In genomic region chr17:64469754-64470400, GRCm38 (mm10) we compare ENCODE assay signal across 12 mouse cellular contexts.
DNase-seq lines count a peak whose midpoint lies in the region; ATAC-seq lines count a peak whose summit lies in the region.
"Had no signal": no experiment of that assay in that cellular context is flagged by ENCODE, and none has a peak within 500 bp of the region (broad histone marks: within the 10 kb centered on the region; RNA-seq: fewer than 3 reads in every experiment).

No protein-coding gene starts in this region.

- H3K9me3 ChIP-seq in heart, embryonic 14.5 days (ENCODE audit: control insufficient read depth, low read length), result no peaks in the 10 kb centered on the region
- no peaks in the 10 kb centered on the region for H3K9me3 ChIP-seq in limb, embryonic 12.5 days
- H3K9me3 ChIP-seq: lung, embryonic 15.5 days had no signal

- no peak overlapping the region for H3K9ac ChIP-seq in heart, embryonic 14.5 days (ENCODE audit: low read length)
- no peak overlapping the region for H3K9ac ChIP-seq in limb, embryonic 12.5 days (replicated peaks)
- H3K9ac ChIP-seq: lung, embryonic 15.5 days had no signal

- no peak for DNase-seq in heart, postnatal 36 days
- DNase-seq in MN1 (ENCODE audit: low spot score), result peak; percentile 90
- DNase-seq in embryo, embryonic 11.5 days (ENCODE audit: low read depth, low spot score), result peak; percentile 16
- no peak for DNase-seq in urinary bladder, postnatal 14 days (ENCODE audit: low spot score)
- DNase-seq in gastrocnemius, postnatal 36 days, result no peak
- DNase-seq in cerebellum, postnatal 4 days (ENCODE audit: low spot score in 2 of 2), result no peak
- DNase-seq: thymus, postnatal 14 days had no signal

- H3K27me3 ChIP-seq in heart, embryonic 14.5 days (ENCODE audit: control insufficient read depth, insufficient read depth, low read length), result no peaks in the 10 kb centered on the region
- no peaks in the 10 kb centered on the region for H3K27me3 ChIP-seq in limb, embryonic 12.5 days
- H3K27me3 ChIP-seq: CH12.LX had no signal

- H3K4me3 ChIP-seq in heart, embryonic 14.5 days (ENCODE audit: control insufficient read depth in 1 of 2, insufficient read depth in 1 of 2, low read depth in 1 of 2, low read length in 2 of 2), result no peak overlapping the region
- H3K4me3 ChIP-seq in limb, embryonic 12.5 days (replicated peaks), result 0 out of 2 replicates have a peak overlapping the region, but pooled peaks have one; percentile 7
- H3K4me3 ChIP-seq: left cerebral cortex, adult 2 months; lung, embryonic 15.5 days had no signal

- no peak for ATAC-seq in heart, embryonic 14.5 days (ENCODE audit: insufficient number of reproducible peaks, insufficient read depth, low FRiP score, low read depth)
- peak; percentile 30; the same call in 1 of the 2 replicates for ATAC-seq in limb, embryonic 12.5 days (ENCODE audit: insufficient number of reproducible peaks, insufficient read depth, low FRiP score, low TSS enrichment, low read depth)

- H3K36me3 ChIP-seq in heart, embryonic 14.5 days (ENCODE audit: control insufficient read depth, insufficient read depth, low read length), result no peaks in the 10 kb centered on the region
- H3K36me3 ChIP-seq in limb, embryonic 12.5 days, result no peaks in the 10 kb centered on the region
- H3K36me3 ChIP-seq: lung, embryonic 15.5 days had no signal

- H3K27ac ChIP-seq in heart, embryonic 14.5 days (replicated peaks in 1 of 2; ENCODE audit: control insufficient read depth in 1 of 2, insufficient read depth in 1 of 2, low read depth in 2 of 2, low read length in 2 of 2), result no peak overlapping the region
- H3K27ac ChIP-seq in limb, embryonic 12.5 days, result peak overlapping the region; percentile 45
- H3K27ac ChIP-seq: left cerebral cortex, adult 2 months; lung, embryonic 15.5 days had no signal

- WGBS in heart, embryonic 14.5 days, result 21% methylated on average over 12 of the region's 12 CpGs
- WGBS in limb, embryonic 12.5 days, result 14% methylated on average over 12 of the region's 12 CpGs

- H3K4me1 ChIP-seq in heart, embryonic 14.5 days (ENCODE audit: control insufficient read depth in 2 of 2, insufficient read depth in 2 of 2, low read length in 2 of 2), result peaks cover 2 to 3% of the 10 kb centered on the region in 2 experiments; a peak in 1 of 4 replicates
- peaks cover 17% of the 10 kb centered on the region for H3K4me1 ChIP-seq in limb, embryonic 12.5 days (replicated peaks)
- H3K4me1 ChIP-seq: lung, embryonic 15.5 days had no signal

- intact Hi-C loops in heart, postnatal 36 days (cut with DNase I), result no loop called here
- intact Hi-C loops in gastrocnemius, postnatal 36 days (cut with DNase I), result no loop called here

- peak overlapping the region; percentile 46 for H3K4me2 ChIP-seq in heart, embryonic 14.5 days (ENCODE audit: low read length)
- H3K4me2 ChIP-seq in limb, embryonic 12.5 days, result peak overlapping the region; percentile 51
- H3K4me2 ChIP-seq: lung, embryonic 15.5 days had no signal

Comparison
In these comparisons a context has a peak if more than half of its experiments do, and no peak if none do; other contexts are left out.
1. DNase-seq: peak in MN1 (single experiment) and embryo, embryonic 11.5 days (single experiment); none in heart, postnatal 36 days (0 of 2), urinary bladder, postnatal 14 days (single experiment), gastrocnemius, postnatal 36 days (0 of 2) and cerebellum, postnatal 4 days (0 of 2).